Mouse (Mus musculus) olfactory bulb, adult 2 months (tissue): Measurements from ENCODE around the gene Palld. TPM values are rescaled to one million over a fixed set of nuclear protein-coding genes. Genes with fewer than 3 reads are reported as not detected.

Experiments
- H3K27ac ChIP-seq: fragments of 200-500 bp; 2 replicates; pipeline ENCODE4 v1.5.1; 2012; ENCODE audit warnings: low read depth, low read length; ENCODE audit not compliant: insufficient read depth
- H3K4me1 ChIP-seq: fragments of 200-500 bp; 2 replicates; pipeline ENCODE4 v1.6.1; 2012; ENCODE audit warnings: low read length; ENCODE audit not compliant: control insufficient read depth, insufficient read depth
- H3K4me3 ChIP-seq: fragments of 200-500 bp; 2 replicates; pipeline ENCODE4 v1.5.1; 2012; ENCODE audit warnings: mild to moderate bottlenecking, low read depth, low read length, moderate library complexity; ENCODE audit not compliant: insufficient read depth
- CTCF ChIP-seq: fragments of 200-500 bp; IDR thresholded peaks from 2 replicates; pipeline ENCODE4 v1.5.1; 2012; ENCODE audit warnings: low read depth, mild to moderate bottlenecking, low read length, moderate library complexity; ENCODE audit not compliant: insufficient read depth
- POLR2A ChIP-seq: fragments of 200-500 bp; IDR thresholded peaks from 2 replicates; pipeline ENCODE4 v1.6.1; 2012; ENCODE audit warnings: mild to moderate bottlenecking, low read depth, low read length, moderate library complexity; ENCODE audit not compliant: insufficient read depth
- WGBS: fragments of 180-500 bp; shearing (Covaris S2); methylation state at CpG from one replicate; pipeline ENCODE4 v1.1.7; 2018; 5-methylcytosine and 5-hydroxymethylcytosine counted together
- polyA plus RNA-seq: library from polyadenylated mRNA; stranded (reverse); fragments of >200 nt; gene quantifications from 2 replicates; pipeline ENCODE4 v1.2.4, GENCODE M21; 2012; ENCODE audit warnings: low replicate concordance; ENCODE audit not compliant: missing spikeins, insufficient read depth, insufficient read length

The Palld gene
- polyA plus RNA-seq, 1 experiment: not detected

- H3K4me1 ChIP-seq: no peaks in the 10 kb centered on the region
- H3K27ac ChIP-seq: no peak overlapping the region
- 84% methylated on average over 9 of the region's 9 CpGs for WGBS
- H3K4me3 ChIP-seq: no peak overlapping the region
- TF ChIP-seq POLR2A (no peak), CTCF (no peak)
Observed at GRCm38 (mm10) chr8:61700932-61701681, 201.4 kb downstream of the Palld start.

- Histone ChIP-seq H3K27ac (no peak overlapping the region), H3K4me3 (no peak overlapping the region), H3K4me1 (peaks cover 2% of the 10 kb centered on the region; the same call in 1 of the 2 replicates)
- 97% methylated on average over 1 of the region's 1 CpGs for WGBS
- TF ChIP-seq POLR2A (no peak), CTCF (no peak)
Observed at GRCm38 (mm10) chr8:61700298-61700697, 202.2 kb downstream of the Palld start.

- no peak overlapping the region for H3K27ac ChIP-seq
- H3K4me1 ChIP-seq: peaks cover 2% of the 10 kb centered on the region; the same call in 1 of the 2 replicates
- H3K4me3 ChIP-seq: no peak overlapping the region
- 73% methylated on average over 2 of the region's 2 CpGs for WGBS
- TF ChIP-seq POLR2A (no peak), CTCF (no peak)
Observed at GRCm38 (mm10) chr8:61698959-61699358, 203.5 kb downstream of the Palld start.

GRCm38 (mm10) chr8:61697728-61698385 is 204.6 kb downstream of the Palld start:
- Histone ChIP-seq H3K4me1 (peaks cover 2% of the 10 kb centered on the region; the same call in 1 of the 2 replicates), H3K4me3 (no peak overlapping the region), H3K27ac (no peak overlapping the region)
- 90% methylated on average over 7 of the region's 7 CpGs for WGBS
- no peak for TF ChIP-seq POLR2A
- no peak for TF ChIP-seq CTCF

- H3K4me1 ChIP-seq: peaks cover 2% of the 10 kb centered on the region; the same call in 1 of the 2 replicates
- 96% methylated on average over 2 of the region's 2 CpGs for WGBS
Observed at GRCm38 (mm10) chr8:61696846-61697455, 205.5 kb downstream of the Palld start.

GRCm38 (mm10) chr8:61695416-61695815 is 207.1 kb downstream of the Palld start:
- H3K4me3 ChIP-seq: no peak overlapping the region
- TF ChIP-seq POLR2A (no peak), CTCF (no peak)
- peaks cover 2% of the 10 kb centered on the region; the same call in 1 of the 2 replicates for H3K4me1 ChIP-seq
- 35% methylated on average over 1 of the region's 1 CpGs for WGBS
- no peak overlapping the region for H3K27ac ChIP-seq

More at GRCm38 (mm10) chr8:61696846-61697455, 205.5 kb downstream of the Palld start:
- no peak overlapping the region for H3K27ac ChIP-seq
- TF ChIP-seq POLR2A (no peak), CTCF (no peak)
- H3K4me3 ChIP-seq: no peak overlapping the region

- Histone ChIP-seq H3K4me1 (peaks cover 2% of the 10 kb centered on the region; the same call in 1 of the 2 replicates), H3K4me3 (no peak overlapping the region), H3K27ac (no peak overlapping the region)
- WGBS: 52% methylated on average over 4 of the region's 4 CpGs
- TF ChIP-seq CTCF: no peak
- TF ChIP-seq POLR2A: no peak
Observed at GRCm38 (mm10) chr8:61692866-61693265, 209.6 kb downstream of the Palld start.

- TF ChIP-seq CTCF (no peak), POLR2A (no peak)
- 89% methylated on average over 3 of the region's 3 CpGs for WGBS
Observed at GRCm38 (mm10) chr8:61692129-61692528, 210.4 kb downstream of the Palld start.

More at GRCm38 (mm10) chr8:61692129-61692528, 210.4 kb downstream of the Palld start:
- H3K4me1 ChIP-seq: peaks cover 2% of the 10 kb centered on the region; the same call in 1 of the 2 replicates
- H3K27ac ChIP-seq: no peak overlapping the region
- no peak overlapping the region for H3K4me3 ChIP-seq
